Mouse (Mus musculus) layer of hippocampus, postnatal 10 days (tissue): ENCODE measurements at regions not wholly inside any gene's neighbourhood (a gene's known extent, or its start where the extent isn't known, plus 50 kb on each side); places are given as distances from the start of the nearest gene placed in this dataset.
A peak's percentile ranks its signal among the peaks of the same experiment; 100 is the strongest.

Experiments used
- DNase-seq, 2 experiments: peaks; one replicate each; pipeline ENCODE4 v3.0.0; 2021; ENCODE audit warnings: low spot score in 2 of 2

DNA sequence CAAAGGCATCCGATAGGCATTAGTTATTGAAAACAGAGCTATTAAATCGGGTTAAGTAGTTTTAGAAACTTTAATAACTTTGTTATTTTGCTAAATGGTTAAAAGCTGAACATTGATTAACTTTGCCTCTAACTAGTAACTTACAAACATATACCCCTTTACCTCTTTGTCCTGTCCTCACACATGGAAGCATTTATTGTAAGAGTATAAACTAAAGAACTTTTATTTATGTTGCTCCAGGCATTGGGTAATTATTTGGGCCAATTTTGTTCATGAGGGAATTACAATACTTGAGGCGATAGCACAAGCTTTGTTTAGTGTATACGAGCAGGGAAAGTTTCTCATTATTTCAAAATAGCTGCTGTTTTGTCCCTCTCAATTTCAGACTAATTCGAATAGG, 328.4 kb upstream of the Gm9008 start:
- no peak for DNase-seq

GRCm38 (mm10) chr6:76802969-76803368, 305.4 kb upstream of the Gm9008 start:
- no peak for DNase-seq

GRCm38 (mm10) chr6:76780168-76780567, 282.6 kb upstream of the Gm9008 start:
- no peak for DNase-seq

DNA sequence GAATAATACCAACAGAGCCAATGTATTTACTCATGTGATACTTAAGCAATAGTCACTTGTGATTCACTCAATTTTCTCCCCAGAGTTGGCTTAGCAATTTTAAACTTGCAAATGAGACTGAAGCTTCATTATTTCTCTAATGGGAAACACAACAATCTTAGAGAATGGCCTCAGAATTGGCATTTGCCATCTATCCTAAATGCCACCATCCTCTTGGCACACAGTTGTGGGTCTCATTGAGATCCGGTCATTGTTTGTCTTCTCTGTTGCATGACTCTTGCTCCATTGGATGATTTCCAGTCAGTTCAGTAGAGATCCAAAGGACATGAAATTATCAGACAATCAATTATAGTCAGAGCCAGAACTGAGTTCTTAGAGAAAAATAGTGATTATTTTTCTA, 280.6 kb upstream of the Gm9008 start:
- DNase-seq: no peak

DNA sequence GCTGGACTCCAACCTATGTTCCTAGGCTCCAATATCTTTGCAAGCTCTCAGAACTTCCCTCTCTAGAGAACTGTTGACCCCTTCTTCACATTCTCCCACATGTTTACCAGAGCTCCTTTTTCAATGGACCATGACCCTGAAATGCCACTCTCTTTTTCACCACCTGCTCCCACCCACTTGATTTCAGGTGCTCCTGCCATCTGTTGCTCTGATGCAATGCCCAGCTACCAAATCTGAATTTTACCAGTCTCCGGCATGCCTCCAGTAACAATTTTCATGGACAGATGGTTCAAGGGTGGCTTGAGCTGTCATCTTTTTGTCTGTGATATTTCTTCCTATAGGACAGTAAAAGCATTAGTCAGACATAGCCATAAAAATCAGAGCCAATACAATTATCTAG, 279.5 kb upstream of the Gm9008 start:
- no peak for DNase-seq

GRCm38 (mm10) chr6:76763852-76764251, 266.3 kb upstream of the Gm9008 start:
- peak; percentile 38 to 52 for DNase-seq

DNA sequence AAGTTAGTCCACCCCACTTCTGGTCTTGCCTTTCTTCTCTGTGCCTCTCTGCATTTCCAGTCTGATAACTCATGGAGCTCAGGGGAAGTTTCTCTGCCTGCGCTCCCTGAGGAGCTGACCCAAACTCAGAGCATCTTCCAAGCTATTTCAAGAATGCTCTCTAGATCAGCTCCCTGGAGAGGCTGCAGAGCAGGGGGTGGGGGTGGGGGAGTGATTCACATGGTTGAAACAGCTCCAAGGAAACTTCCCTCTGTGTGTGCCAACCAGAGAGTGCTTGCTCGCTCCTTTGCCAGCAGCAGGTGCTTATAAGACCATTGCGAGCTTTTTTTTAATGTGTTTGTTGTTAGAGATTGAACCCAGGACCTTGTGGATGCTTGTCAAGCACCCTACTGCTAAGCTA, 257.3 kb upstream of the Gm9008 start:
- DNase-seq: no peak
